Mouse (Mus musculus) lung, adult 2 months (tissue): ENCODE measurements around the gene Ly6g6e. TPM values are rescaled to one million over a fixed set of nuclear protein-coding genes. Genes with fewer than 3 reads are reported as not detected.

ENCODE experiments used
- DNase-seq: peaks from one replicate; pipeline ENCODE4 v3.0.0; 2022
- H3K4me1 ChIP-seq: fragments of 200-500 bp; 2 replicates; pipeline ENCODE4 v1.6.1; 2011; ENCODE audit warnings: low read length; ENCODE audit not compliant: control insufficient read depth, insufficient read depth
- H3K4me3 ChIP-seq: fragments of 200-500 bp; replicated peaks from 2 replicates; pipeline ENCODE3; 2011; ENCODE audit warnings: low read depth, mild to moderate bottlenecking, control low read depth, low read length; ENCODE audit errors: extremely low read depth
- CTCF ChIP-seq: fragments of 200-500 bp; IDR thresholded peaks from 2 replicates; pipeline ENCODE4 v1.5.1; 2011; ENCODE audit warnings: mild to moderate bottlenecking, low read length, control low read depth; ENCODE audit not compliant: insufficient read depth
- POLR2A ChIP-seq: fragments of 200-500 bp; IDR thresholded peaks from 2 replicates; pipeline ENCODE4 v1.6.1; 2011; ENCODE audit warnings: low read depth, mild to moderate bottlenecking, control low read depth, low read length, borderline replicate concordance; ENCODE audit errors: extremely low read depth
- WGBS: fragments of 180-500 bp; shearing (Covaris S2); methylation state at CpG from one replicate; pipeline ENCODE4 v1.1.7; 2018; 5-methylcytosine and 5-hydroxymethylcytosine counted together
- polyA plus RNA-seq: library from polyadenylated mRNA; depleted of rRNA; stranded (reverse); fragments of >200 nt; gene quantifications from 2 replicates; pipeline ENCODE4 v1.2.3, GENCODE M21; 2012

The Ly6g6e gene
- polyA plus RNA-seq, 1 experiment = 25.7 TPM

GRCm38 (mm10) chr17:35088151-35088550 is 11.4 kb downstream of the Ly6g6e start:
- no peak for DNase-seq
- TF ChIP-seq POLR2A (no peak), CTCF (no peak)
- Histone ChIP-seq H3K4me3 (no peak overlapping the region), H3K4me1 (peaks cover 11% of the 10 kb centered on the region)
- 30% methylated on average over 2 of the region's 2 CpGs for WGBS

DNA sequence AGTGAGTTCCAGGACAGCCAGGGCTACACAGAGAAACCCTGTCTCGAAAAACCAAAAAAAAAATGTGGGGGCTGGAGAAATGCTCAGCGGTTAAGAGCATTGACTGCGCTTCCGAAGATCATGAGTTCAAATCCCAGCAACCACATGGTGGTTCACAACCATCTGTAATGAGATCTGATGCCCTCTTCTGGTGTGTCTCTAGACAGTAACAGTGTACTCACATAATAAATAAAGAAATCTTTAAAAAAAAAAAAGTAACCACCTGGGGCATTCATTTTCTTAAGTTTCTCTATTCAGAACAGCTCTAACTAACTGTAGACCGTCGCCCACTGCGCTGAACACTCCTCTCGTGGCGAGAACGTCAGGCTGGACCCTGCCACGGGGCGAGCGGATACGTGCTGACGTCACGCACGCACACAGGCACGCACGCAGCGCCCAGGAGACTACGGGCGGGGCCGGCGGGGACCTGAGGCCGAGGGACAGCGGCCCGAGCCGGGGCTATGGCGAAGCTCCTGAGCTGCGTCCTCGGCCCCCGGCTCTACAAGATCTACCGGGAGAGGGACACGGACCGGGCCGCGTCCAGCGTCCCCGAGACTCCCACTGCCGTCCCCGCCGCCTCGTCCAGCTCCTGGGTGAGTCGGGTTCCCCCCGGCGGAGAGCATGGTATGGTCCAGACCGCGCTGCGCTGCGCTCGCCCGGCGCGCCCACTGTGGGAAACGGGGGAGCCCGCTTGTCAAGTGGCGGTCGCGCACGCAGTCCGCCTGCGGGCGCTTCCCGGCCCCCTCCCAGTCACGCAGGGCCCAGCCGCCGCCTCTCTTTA is 12.3 kb downstream of the Ly6g6e start, which contains the start of gene Abhd16a:
Gene Abhd16a, plus strand, starts transcription at position 439 of the 820 bp plus-strand sequence.
- WGBS = 3% methylated on average over 67 of the region's 67 CpGs
- peak within 1 kb of the TSS; percentile 95 for H3K4me3 ChIP-seq
- TF ChIP-seq POLR2A (peak; percentile 87; the same call in 1 of the 2 replicates), CTCF (no peak)
- peak; percentile 94 for DNase-seq
- H3K4me1 ChIP-seq = peaks cover 11% of the 10 kb centered on the region

DNA sequence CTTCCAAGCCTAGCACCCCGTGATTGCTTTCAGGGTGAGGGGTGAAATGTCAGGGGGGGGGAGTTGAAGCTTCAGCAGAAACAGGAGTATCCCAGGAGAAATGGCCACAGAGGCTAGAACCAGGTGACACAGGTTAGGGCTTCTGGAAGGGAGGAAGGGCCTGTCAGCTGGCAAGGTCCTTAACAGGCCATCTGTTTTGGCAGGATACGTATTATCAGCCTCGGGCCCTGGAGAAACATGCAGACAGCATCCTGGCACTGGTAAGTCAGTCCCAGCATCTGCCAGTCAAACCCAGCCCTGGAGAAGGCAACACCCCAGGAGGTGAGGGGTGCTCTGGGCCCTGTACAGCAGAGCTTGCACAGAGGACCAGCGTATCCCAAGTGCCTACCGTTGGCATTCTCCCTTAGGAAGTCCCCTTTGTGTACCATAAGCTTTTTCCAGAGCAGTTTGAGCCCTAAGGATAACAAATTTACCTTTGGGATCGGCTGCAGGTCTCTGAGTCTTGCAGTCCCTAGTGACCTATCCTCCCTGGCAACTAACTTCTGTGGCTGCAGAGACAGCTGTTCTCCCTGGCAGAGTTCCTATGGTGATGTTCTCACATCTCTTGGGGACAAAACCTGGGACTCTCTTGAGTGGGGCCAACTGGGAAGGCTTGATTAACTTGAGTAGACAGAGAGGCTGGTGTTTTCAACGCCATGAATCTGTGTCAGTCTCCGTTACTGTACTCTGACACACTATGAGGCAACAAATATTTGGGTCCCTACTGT is 13.6 kb downstream of the Ly6g6e start:
- WGBS = 42% methylated on average over 8 of the region's 8 CpGs
- DNase-seq = peak; percentile 29
- Histone ChIP-seq H3K4me1 (peaks cover 11% of the 10 kb centered on the region), H3K4me3 (peak overlapping the region; percentile 52)
- TF ChIP-seq CTCF (no peak), POLR2A (no peak)

GRCm38 (mm10) chr17:35092403-35093198 is 15.9 kb downstream of the Ly6g6e start:
- no peak for DNase-seq
- TF ChIP-seq CTCF (no peak), POLR2A (no peak)
- Histone ChIP-seq H3K4me3 (no peak overlapping the region), H3K4me1 (peaks cover 11% of the 10 kb centered on the region)
- 69% methylated on average over 14 of the region's 14 CpGs for WGBS

GRCm38 (mm10) chr17:35094475-35095365 is 18.0 kb downstream of the Ly6g6e start:
- DNase-seq = no peak
- Histone ChIP-seq H3K4me3 (no peak overlapping the region), H3K4me1 (peaks cover 11% of the 10 kb centered on the region)
- TF ChIP-seq CTCF (no peak), POLR2A (no peak)
- WGBS = 88% methylated on average over 15 of the region's 15 CpGs

DNA sequence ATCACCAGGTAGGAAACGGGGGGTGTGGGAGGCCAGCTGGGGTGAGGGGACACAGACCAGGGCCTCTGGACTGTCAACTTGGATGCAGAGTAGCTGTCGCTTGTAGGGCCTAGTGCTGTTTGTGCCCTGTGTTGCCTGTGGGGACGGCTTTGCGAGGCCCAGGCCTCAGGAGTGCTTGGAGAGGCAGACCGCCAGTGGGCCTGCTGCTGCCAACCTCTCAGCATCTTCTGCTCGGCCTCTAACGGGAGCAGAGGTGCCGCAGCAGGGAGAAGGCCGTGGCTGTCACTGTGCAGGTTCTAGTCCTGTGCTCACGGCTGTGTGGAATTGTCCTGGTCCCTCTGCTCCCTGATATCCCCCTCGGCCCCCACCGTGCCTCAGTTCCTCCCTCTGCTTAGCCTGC is 19.9 kb downstream of the Ly6g6e start:
- Histone ChIP-seq H3K4me3 (no peak overlapping the region), H3K4me1 (peaks cover 4% of the 10 kb centered on the region)
- 90% methylated on average over 12 of the region's 12 CpGs for WGBS
- no peak for DNase-seq
- no peak for TF ChIP-seq CTCF
- TF ChIP-seq POLR2A = no peak

- 88% methylated on average over 12 of the region's 12 CpGs for WGBS
- Histone ChIP-seq H3K4me1 (peaks cover 4% of the 10 kb centered on the region), H3K4me3 (no peak overlapping the region)
- no peak for DNase-seq
- no peak for TF ChIP-seq CTCF
- TF ChIP-seq POLR2A = no peak
Observed at GRCm38 (mm10) chr17:35097164-35097655, 20.5 kb downstream of the Ly6g6e start.

- no peak for DNase-seq
- H3K4me1 ChIP-seq = no peaks in the 10 kb centered on the region
- H3K4me3 ChIP-seq = no peak overlapping the region
- 73% methylated on average over 10 of the region's 10 CpGs for WGBS
- no peak for TF ChIP-seq POLR2A
- TF ChIP-seq CTCF = no peak
Observed at GRCm38 (mm10) chr17:35100196-35100765, 23.6 kb downstream of the Ly6g6e start.
